Mouse (Mus musculus) spleen, adult 12 weeks (tissue): ENCODE measurements around the gene Unc119b.
A peak's percentile ranks its signal among the peaks of the same experiment; 100 is the strongest.
"Not testable (repeated sequence)": the region's sequence is repeated elsewhere in the genome, so short reads cannot be mapped to it uniquely, and the experiment has no call there.

Experiments
- DNase-seq: peaks from one replicate; pipeline ENCODE4 v3.0.0; 2022; ENCODE audit warnings: low spot score

Unc119b gene

DNA sequence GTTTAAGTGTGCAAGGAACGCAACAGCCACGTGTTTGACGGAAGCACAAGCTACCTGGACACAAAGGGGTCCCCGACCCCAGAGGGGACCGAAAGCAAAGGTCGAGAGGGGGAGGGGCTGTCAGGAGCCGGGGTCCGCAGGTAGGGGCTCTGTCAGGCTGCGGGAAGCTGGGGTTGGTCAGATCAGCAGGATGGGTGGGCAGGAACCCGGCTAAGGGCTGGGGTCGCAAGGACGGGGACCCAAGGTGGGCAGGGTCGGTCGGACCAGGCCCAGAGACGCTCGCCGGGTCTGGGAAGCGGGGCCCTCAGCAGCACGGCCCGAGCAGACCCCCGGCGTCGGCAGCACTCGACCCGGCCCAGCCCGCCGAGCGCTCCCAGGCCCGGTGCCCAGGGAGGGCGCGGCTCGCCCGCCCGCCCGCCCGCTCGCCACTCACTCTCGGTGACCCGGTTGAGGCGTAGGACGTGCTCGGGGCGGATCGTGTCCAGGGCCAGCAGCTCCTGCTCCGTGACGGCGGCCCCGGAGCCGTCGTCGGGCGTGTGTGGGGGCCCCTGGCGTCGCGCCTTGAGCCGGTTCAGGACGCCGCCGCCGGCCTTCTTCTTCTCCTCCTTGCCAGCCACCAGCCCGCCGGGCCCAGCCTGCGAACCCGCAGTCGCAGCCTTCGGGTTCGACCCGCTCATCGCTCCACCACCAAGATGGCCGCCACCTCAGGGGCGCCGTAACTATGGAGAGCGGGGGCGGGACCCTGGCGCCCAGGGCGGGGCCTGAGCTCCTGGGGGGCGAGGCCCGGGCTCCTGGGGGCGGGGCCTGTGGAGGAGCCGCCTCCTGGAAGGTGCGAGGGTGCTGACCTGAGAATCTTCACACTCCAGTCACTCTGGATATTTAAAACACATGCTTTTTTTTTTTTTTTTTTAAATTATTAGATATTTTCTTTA lies at the start of gene Unc119b:
Gene Unc119b, minus strand, starts transcription at position 742 of the 932 bp plus-strand sequence.
- peak; percentile 88 for DNase-seq

DNA sequence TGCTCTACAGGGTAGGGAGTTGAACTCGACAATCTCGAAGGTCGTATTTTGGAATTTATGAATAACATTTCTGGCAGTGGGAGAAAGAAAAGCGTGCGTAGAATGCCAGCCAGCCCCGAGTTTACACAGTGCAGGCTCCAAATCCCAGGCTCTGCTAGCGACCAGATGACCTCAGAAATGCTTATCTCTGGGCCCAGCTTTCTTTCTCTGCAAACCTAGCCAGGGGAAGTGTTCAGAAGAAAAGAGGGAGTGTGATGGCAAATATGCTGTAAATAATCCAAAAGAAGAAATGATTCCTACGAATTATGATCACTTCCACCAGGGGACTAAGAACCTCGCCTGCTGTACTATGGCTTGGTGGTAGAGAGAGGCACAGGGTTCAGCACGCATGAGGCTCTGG lies 48.7 kb upstream of the Unc119b start:
- no peak for DNase-seq

DNA sequence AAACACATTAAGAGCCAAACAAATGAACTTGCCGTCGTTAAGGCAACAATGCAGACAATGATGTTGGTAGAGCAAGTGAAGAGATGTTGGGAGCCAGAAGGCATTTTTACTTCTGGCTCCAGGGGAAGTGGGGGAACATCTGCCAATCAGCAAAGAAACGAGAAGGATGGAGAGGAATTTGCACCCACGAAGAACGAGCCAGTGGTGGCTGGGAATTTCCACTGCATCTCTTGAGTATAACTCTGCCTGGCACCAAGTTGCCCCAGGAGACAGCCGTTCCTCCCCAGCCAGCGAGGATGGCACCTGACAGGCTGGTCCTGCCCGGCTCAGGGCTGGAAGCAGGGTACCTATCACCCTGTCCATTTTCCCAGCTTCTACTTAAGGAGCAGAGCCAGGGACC lies 48.1 kb upstream of the Unc119b start:
- DNase-seq, result no peak

DNA sequence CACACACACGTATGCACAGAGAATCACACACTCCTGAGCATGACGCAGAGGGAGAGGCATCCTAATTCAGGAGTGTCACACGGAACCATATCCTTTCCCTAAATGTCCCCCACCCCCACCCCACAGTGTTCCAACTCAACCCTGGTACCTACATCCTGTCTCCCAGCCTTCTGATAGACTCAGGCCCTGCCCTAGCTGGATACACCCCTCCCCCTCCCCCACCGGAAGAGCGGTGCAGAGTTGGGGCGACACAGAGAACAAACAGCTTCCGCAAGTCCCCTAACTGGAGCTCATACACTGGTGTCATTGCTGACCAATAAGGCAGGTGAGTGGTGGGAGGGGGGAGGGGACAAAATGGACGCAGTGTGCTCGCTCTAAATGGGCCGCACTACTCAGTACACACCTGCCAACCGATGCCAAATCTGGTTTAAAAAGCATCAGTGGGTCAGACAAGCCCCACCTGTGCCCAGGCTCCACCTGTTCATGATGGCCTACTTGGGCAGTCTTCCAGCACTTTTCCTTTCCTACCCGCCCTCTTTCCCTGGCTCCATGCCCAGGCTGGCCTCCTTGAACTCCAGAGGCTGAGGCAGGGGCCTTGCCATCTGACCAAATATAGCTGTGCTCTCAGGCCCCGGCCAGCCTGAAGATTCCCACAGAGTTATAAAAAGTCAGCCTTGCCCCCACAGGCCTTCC lies 46.6 kb upstream of the Unc119b start:
- DNase-seq, result no peak

DNA sequence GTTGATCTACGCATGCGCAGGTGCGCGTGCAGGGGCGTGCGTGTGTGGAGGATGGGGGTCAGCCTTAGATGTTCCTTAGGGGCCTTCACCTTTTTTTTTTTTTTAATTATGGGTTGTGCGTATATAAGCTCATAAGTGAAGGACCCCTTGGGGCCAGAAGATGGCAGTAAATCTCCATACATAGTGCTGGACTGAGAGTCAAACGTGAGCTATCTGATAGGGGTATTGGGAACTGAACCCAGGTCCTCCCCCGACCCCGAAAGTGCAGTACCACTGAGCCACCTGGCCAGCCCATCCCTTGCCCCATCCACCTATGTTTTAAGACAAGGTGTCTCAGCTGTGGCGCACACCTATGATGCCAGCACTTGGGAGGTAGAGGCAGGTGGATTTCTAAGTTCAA lies 44.8 kb upstream of the Unc119b start:
- no peak for DNase-seq

DNA sequence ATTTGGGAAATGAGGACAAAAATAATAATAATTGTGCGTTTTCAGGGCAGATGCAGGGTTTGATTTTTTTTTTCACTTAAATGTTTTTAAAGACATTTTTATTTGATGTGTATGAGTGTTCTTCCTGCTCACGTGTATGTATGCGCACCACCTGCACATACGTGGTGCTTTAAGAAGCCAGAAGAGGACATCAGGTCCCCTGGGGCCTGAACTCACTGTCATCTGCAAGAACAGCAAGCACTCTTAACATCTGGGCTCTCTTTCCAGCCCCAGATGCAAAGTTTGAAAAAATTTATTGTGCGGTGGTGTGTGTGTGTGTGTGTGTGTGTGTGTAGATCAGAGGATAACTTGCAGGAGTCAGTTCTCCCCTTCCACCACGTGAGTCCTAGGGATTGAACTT lies 43.1 kb upstream of the Unc119b start:
- DNase-seq, result no peak

DNA sequence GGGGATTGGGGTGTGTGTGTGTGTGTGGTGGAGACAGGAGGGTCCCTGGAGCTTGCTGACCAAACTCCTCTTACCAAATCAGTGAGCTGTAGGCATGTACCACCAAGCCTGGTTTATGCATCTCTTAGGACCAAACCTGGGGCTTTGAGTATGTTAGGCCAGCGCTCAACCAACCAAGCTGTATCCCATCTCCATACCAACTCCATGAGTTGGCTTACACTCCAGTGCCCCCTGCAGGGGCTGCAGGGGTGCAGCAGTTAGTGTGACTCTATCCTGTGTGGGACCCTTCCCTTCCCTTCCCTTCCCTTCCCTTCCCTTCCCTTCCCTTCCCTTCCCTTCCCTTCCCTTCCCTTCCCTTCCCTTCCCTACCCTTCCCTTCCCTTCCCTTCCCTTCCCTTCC lies 39.8 kb upstream of the Unc119b start:
- no peak for DNase-seq

DNA sequence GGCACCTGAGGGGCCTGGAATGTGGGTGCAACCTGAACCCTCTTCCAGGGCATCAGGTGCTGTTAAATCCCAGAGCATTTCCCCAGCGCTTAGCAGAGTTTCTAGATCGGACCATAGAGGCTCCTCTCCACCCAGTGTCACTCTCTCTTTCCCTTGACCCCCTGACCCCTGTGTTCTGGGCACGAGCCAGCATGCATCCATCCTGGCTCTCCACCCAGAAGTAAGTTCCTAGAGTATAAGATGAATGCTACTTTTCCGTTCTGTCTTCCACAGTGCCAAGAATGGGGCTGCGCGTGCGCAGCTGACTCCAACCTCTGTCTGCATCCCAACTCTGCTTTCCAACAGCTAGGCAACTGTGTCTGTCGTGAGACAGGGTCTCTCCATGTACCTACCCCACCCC lies 35.4 kb upstream of the Unc119b start:
- no peak for DNase-seq

DNA sequence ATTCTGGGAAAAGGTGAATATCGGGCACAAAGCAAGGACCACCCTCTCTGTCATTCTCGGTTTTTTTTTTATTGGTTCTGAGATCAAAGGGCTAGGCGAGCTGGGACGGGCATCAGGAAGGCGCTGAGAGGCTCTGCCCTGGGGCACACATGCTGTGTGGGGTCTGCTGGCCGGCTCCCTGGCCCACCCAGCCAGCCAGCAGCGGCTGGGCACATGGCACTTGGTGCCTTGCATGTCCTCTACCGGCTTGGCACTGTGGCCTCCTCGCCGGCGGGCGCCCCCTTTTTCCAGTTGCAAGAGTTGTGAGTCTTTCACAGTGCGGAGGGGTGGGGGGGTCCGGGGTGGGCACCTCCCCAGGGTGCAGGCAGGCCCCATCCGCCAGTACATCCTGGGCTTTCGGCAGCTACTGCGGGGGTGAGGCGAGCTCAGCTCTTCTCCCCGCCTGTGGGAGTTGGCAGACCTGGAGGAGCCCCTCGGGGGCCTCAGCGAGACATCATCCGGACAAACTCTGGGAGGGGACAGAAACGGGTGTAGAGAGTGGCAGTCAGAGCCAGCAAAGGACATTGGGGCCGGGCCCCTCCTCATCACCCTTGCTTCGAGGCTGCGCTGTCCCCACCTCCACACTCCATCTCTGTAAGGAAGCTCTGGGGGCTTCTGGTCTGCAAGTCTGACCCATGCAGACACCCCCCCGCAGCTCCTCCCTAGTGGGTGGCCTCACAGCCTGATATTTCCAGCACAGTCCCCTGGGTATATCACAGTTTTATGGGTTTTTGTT lies 34.1 kb upstream of the Unc119b start:
- no peak for DNase-seq

DNA sequence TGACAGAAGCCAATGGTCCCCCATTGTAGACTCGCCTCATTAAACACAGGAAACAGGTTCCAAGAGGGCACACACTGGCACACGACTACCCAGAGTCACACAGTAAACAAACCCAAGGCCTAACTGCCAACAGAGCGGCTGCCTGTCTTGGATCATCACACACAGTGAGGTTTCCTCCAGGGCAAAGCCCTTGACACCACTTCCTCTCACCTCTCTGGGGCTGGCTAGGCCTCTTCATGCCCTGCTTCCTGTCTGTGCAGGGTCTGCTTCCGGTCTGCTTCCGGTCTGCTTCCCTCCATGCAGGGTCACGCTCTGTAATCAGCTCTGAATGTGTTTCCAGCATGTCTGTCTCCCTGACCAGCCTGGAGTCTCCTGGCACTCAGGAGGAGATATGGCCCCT lies 32.6 kb upstream of the Unc119b start:
- DNase-seq, result no peak

DNA sequence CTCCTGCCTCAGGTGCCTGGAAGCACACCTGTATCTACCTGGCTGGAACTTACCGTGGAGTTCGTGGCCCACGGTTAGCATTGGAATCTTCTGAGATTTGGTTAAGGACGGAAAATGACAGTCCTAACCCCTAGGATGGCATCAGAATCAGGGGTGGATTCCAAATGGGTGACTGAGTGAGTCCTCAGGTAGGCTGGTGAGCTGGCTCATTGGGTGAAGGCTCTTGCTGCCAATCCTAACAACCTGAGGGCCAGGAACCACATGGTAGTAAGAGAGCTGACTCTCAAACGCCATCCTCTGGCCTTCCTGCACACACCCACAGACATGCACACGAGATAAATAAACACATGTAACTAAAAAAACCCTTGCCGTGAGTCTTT lies 32.0 kb upstream of the Unc119b start:
- no peak for DNase-seq

DNA sequence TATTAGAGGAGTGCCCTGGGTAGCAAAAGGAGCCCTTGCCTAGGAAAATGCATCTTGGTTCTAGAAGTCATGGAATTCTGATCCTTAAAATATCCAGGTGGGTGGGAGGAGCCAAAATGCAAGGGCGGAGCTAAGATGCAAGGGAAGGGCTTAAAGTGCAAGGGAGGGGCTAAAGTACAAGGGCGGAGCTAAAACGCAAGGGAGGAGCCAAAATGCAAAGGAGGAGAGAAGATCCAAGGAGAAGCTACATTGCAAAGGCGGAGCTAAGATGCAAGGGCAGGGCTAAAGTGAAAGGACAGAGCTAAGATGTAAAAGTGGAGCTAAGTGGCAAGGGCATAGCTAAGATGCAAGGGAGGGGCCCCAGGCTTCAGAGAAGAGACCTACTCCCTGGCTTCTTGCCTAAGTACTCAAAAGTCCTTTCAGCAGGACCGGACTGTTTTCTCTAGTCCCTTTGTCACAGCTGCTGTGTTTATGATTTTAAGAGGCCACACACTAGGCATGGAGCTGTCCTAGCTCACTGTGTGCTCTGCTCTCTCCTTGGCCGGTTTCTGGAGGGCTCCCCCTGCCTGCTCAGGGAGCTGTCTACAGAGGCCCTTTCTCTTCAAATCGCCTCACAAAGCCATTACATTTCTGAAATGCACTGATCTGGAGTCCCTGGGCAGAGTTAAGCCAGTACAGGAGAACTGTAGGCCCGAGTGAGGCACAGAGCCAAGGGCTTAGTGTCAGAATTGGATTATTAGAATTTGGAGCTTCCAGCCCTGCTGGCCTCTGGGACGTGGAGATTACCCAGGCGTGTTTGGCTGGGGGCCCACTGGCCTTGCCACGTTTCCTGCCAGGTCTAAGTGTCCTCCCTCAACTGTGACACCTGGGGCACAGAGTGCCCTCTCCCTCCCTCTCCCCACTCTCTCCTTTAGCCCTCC lies 31.4 kb upstream of the Unc119b start:
- no peak for DNase-seq

DNA sequence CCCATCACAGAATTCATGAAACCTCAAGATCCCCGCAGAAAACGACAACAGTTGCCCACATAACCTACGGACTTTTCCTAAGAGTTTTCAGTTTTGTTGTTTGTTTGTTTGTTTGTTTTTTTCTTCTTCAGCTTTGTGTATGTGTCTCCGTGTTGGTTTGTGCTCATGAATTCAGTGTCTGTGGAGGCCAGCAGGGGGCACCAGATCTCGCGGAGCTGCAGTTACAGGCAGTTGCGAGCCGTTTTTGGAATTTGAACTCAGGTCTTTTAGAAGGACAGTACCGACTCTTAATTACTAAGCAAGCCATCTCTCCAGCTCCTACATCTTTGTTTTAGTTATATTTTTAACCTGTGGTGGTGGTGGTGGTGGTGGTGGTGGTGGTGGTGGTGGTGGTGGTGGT lies 30.6 kb upstream of the Unc119b start:
- no peak for DNase-seq

DNA sequence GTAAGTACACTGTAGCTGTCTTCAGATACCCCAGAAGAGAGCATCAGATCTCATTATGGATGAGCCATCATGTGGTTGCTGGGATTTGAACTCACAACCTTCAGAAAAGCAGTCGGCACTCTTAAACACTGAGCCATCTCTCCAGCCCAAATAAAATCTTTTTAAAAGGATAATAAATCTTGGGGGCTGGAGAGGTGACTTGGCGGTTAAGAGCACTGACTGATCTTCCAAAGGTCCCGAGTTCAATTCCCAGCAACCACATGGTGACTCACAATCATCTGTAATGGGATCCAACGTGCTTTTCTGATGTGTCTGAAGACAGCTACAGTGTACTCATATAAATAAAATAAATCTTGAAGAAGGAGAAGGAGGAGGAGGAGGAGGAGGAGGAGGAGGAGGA lies 29.7 kb upstream of the Unc119b start:
- DNase-seq, result not testable (repeated sequence)

DNA sequence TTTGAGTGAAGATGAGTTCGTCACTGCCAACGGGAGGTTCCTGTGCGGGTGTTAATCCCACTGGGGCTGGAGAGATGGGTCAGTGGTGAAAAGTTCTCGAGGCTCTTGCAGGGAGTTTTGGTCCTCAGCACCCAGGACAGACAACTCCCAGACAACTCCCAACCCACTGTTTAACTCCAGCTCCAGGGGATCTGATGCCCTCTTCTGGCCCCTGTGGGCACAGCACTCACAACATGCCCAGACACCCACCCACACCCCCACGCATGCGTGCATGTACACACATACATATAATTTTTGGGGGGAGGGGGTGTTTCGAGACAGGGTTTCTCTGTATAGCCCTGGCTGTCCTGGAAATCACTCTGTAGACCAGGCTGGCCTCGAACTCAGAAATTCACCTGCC lies 28.8 kb upstream of the Unc119b start:
- DNase-seq, result no peak

DNA sequence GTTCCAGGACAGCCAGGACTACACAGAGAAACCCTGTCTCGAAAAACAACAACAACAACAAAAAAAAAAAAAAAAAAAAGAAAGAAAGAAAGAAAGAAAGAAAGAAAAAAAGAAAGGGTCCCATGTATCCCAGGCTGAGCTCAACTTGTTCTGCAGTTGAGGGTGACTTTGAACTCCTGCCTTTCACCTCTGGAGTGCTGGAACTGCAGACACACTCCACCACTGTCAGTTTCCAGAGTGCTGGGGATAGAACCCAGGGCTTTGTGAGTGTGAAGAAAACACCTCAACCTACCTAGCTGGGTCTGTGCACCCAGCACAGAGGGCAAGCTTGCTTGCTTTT lies 27.1 kb upstream of the Unc119b start:
- not testable (repeated sequence) for DNase-seq

DNA sequence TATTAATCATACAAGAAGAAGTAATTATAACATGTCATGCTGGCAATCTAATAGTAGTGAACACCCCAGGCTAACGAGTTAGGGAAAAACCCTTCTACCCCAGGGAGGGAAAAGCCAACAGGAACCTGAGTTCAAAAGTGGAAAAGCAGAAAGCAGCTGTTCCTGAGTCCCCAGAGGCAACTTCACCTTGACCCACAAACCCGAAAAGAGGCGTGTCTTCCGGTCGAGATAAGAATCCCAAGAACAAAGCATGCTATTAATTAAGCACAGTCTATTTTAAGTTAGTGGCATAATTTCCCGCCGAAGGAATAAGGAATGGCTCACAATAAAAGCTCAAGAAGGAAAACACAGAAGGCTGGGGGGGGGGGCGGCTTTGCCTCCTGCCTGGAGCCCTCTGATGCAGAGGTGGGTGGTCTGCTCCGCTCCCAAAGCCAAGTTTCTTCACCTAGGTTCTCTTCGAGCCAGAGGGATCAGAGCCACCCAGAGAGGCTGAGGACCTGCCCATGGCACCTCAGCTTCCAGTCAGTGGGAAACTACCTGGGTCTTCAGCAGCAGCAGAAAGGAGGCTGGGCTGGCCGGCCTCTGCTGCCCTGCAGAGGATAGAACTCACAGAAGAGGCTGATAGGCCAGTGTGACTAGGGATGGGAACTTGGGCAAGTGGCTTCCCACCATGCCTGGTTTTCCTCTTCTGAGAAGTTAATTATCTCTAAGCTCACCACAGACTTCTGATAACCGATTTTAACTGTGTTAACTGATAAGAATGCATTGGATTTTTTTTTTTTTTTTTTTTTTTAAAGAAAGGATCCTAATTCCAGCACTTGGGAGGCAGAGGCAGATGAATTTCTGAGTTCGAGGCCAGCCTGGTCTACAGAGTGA lies 26.5 kb upstream of the Unc119b start:
- no peak for DNase-seq

DNA sequence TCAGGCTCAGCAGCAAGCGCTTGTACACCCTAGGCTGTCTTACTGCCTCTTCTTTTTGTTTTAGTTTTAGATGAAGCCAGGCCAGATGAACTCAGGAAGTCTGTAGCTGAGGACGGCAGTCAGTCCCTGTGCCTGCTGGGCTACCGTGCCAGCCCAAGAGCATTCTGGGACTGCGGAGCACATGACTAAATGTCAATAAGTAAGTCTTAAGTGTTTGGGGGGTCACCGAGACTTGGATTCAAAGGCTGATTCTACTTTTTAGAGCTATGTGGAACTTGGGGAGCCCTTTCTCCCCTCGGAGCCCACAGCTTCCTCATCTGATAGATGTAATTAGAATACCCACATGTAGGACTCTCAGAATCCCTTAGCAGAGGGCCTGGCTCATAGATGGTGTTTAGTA lies 25.9 kb upstream of the Unc119b start:
- DNase-seq, result no peak

DNA sequence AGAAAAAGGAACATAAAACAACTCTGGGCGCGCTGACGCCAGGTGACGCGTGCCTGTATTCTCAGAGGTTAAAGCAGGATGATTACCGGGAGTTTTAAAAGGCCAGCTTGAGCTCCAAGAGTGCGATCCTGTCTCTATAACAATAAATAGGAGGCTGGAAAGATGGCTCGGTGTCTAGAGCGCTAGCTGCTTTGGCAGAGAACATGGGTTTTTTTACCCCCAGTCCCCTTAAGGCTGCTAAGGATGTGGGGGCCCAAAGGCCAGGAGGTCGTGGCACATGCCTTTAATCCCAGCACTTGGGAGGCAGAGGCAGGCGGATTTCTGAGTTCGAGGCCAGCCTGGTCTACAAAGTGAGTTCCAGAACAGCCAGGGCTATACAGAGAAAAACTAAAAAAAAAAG lies 24.4 kb upstream of the Unc119b start:
- DNase-seq, result no peak

DNA sequence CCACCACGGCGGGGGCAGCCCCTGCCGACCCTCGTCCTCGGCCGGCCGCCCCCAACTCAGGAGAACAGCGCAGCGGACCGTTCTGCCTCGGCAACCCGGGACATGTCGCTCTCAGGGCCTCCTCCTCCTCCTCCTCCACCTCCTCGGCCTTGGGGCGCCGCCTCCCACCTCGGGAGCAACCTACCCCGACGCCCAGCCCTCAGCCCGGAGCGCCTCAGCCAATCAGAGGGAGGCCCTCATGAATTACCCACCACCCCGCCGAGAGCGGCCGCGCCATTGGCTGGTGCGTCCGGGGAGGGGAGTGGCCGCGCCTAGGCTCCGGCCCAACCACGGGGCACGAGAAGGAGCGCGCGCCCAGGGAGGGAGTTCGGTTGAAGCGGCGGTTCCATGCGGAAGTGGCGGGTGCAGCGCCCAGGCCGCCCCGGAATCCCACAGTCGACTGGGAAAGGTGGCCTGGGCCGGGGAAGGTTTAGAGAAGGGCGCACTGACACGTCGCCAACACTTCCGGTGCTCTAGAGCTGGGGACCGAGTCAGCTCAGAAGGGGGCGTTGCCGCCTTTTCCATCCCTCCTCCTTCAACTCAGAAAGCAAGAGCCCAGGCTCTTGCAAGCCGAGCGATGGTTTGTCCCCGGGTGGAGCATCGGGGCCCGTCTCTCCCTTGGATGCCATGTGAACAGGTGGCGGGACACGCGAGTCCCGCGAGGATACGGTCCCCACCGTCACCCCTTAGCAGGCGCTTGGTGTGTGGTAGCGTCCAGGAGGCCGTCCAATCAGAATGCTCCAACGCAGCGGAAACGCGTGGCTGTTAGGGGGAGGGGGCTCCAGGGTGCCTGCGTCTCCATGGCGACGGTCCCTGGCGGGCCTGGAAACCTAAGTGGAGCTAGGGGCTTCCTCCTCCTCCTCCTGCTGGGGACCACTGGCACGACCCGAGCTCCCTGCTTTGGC lies 23.5 kb upstream of the Unc119b start, which contains the start of gene Mlec:
Gene Mlec, minus strand, starts transcription at position 140 of the 944 bp plus-strand sequence.
- DNase-seq, result peak; percentile 99
